Mouse (Mus musculus) erythroblast, embryonic 14.5 days (primary cell): ENCODE data around the gene Slc27a5.

ENCODE experiments used
- GATA1 ChIP-seq: IDR thresholded peaks from 2 replicates; pipeline ENCODE4 v1.6.1; 2012; ENCODE audit warnings: low read length, inconsistent platforms, mixed read lengths
- TAL1 ChIP-seq: IDR thresholded peaks from 3 replicates; pipeline ENCODE4 v1.6.1; 2012; ENCODE audit warnings: low read length, inconsistent platforms, mixed read lengths

DNA sequence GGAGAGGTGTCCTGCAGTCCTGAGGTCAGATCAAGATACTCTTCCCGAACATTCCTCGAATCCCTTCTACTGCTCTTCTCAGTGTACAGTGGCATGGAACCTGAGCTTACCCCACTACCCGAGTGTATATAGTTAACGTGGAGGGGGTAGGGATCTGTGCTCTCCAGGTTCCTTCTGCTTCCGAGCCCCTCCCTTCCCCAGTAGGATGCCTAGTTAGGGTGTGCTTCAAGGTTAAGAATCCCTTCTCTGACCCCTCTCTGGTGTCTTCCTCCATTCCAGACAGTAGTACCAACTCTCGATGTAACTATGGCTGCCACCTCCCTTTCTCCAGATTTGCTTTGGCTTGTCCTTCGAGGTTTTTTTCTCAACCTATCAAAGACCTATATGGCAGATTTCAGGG is 17.7 kb downstream of the Slc27a5 start:
- TF ChIP-seq TAL1 (no peak), GATA1 (no peak)
